Mouse (Mus musculus) frontal cortex, adult 2 months (tissue): ENCODE measurements around the gene Obp2a. TPM values are rescaled to one million over a fixed set of nuclear protein-coding genes. Genes with fewer than 3 reads are reported as not detected.
A peak's percentile ranks its signal among the peaks of the same experiment; 100 is the strongest.
"Not testable (repeated sequence)": the region's sequence is repeated elsewhere in the genome, so short reads cannot be mapped to it uniquely, and the experiment has no call there.

ENCODE experiments used
- DNase-seq, 2 experiments: peaks; one replicate each; pipeline ENCODE4 v3.0.0; 2022; ENCODE audit warnings: low spot score in 1 of 2; ENCODE audit errors: extremely low spot score in 1 of 2
- polyA plus RNA-seq: library from polyadenylated mRNA; depleted of rRNA; stranded (reverse); fragments of >200 nt; gene quantifications from 2 replicates; pipeline ENCODE4 v1.2.3, GENCODE M21; 2012; rRNA removed

Gene Obp2a
- polyA plus RNA-seq, 1 experiment, result not detected

- DNase-seq, result peak; percentile 28 to 64
Observed at GRCm38 (mm10) chr2:25708121-25708520, 8.3 kb downstream of the Obp2a start.

DNA sequence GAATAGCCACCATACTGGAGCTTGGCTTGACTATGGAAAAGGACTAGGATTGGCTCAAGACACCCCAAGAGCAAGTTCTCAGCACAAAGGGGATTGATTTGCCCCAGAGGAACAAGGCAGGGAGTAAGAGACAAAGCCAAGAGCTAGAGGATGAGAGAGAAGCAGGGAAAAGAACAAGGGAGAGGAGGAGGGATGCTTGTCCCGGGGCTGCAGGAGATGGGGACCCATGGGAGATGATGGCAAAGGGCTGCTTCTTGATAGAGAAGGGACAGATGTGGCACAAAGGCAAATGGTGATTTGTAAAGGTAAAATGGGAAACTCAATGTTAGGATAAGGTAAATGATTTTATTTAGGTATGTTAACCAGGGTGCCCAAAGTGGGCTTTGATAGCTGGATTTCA lies 9.2 kb downstream of the Obp2a start:
- not testable (repeated sequence) for DNase-seq

DNA sequence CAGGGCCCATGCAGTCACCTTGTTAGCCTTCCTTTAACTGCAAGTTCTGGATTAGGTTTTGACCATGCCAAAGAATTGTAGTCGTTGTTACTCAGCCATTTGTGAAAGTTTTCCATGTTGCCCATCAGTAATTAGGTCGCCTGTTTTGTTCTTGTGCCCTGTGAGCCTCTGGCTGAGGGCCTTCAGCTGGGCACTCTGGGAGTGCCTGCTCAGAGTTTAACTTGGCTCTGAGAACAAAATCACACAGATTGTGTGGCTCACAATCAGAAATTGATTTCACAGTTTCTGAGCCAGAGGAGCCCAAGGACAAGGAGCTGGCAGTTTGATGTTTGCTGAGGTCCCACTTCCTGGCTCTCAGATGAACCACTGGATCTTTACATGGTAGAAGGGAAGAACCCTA lies 9.9 kb downstream of the Obp2a start:
- not testable (repeated sequence) for DNase-seq

DNA sequence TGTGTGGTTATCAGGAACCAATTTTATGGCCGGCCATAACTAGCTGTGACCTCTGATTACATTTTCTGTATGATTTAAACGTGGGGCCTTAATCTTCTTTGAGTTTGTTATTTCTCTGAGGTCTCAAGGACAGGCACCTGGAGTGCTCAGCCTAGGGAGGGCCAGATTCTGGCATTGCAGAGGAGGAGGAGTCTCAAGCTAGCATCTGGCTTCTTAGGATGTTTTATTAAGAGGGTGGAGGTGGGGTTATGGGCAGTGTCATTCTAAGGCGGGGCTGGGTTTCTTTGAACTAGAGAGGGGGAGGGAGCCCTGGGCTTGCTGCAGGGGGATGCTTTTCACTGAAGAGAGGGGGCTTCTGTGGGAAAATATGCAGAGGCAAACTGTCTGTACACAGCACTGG lies 11.8 kb downstream of the Obp2a start:
- not testable (repeated sequence) for DNase-seq

DNA sequence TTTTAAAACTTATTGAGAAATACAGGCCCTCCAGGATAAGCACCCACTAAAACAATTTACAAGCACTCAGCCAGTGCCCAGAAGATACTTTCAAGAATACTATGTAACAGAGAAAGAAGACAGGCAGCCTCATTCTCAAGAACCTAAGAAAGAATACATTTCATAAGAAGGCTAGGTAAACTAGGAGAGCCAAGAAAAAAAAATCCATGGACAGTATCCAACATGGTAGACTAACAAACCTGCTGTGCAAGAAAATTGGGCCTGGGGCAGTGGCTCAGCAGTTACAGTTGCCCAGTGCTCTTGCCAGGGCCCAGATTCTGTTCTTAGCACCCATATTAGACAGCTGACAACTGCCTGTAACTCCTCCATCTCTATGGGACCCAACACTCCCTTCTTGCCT lies 17.4 kb downstream of the Obp2a start:
- DNase-seq, result no peak

DNA sequence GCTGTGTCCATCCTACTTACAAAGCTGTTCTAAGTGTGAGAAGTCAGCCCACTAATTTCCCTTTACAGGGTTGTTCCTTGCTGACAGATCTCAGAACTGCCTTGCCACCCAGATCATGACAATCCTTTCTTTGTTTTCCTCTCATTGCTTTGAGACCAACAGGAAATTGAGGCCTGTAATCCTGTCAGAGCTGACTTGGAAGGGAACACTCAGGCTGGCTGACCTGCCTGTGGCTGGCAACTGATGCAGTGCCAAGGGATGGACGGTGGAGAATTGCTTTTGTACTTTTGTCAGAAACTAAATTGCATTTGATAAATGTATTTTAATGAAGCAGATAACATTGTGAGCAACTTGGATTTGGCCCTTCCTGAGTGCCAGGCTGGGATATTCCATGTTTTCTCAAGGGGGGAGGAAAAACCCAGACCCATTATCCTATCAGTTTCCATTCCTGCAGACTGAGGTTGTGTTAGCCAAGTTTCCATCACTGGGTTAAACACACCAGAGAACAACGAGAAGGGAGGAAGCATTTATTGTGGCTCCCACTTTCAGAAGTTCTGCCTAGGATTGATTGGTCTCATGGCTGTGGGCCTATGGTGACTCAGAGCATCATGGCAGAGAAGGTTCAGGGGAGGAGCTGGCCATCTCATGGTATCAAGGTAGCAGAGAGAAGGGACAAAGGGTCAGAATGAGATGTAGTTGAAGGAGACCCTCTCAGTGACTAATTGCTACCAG lies 33.5 kb downstream of the Obp2a start:
- DNase-seq, result no peak

DNA sequence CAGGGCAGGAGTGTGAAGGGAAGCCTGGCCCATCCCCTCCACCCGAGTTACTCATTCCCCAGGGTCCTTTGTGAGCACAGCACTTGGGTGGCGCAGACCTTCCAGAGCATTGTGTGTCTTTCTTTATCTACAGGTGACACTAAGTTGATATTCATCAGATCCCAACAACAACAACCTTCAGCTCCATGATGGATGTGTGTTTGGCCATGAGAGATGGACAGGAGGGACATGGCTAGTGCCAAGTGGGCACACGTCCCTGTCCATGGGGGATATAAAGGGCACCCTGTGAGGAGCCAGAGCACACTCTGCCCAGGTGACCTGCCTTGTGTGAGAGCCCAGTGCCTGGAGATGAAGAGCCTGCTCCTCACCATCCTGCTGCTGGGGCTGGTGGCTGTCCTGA lies 36.9 kb downstream of the Obp2a start, which contains the start of gene Obp2b:
Gene Obp2b (plus strand): TSS at position 301 of the 400 bp plus-strand sequence.
- DNase-seq, result not testable (repeated sequence)

GRCm38 (mm10) chr2:25741671-25742070 lies 41.8 kb downstream of the Obp2a start:
- no peak for DNase-seq

Other genes starting within 250 kb of the Obp2a start
- gene Clic3, start 243.2 kb upstream of the Obp2a start, polyA plus RNA-seq, result 0.42 and 1.4 TPM in 2 replicates
- gene Paxx, start 238.9 kb upstream of the Obp2a start, polyA plus RNA-seq, result 110 and 114 TPM in 2 replicates
- 2,136 and 2,926 TPM in 2 replicates for gene Ptgds, start 230.0 kb upstream of the Obp2a start, polyA plus RNA-seq
- not detected in 2 replicates for gene Lcn12, start 206.1 kb upstream of the Obp2a start, polyA plus RNA-seq
- gene Fbxw5, start 199.3 kb upstream of the Obp2a start, polyA plus RNA-seq, result 64.7 and 72.3 TPM in 2 replicates
- 2.5 and 2.8 TPM in 2 replicates for gene C8g, start 198.3 kb upstream of the Obp2a start, polyA plus RNA-seq
- 8.1 and 9.1 TPM in 2 replicates for gene Traf2, start 153.1 kb upstream of the Obp2a start, polyA plus RNA-seq
- 287 and 289 TPM in 2 replicates for gene Edf1, start 142.2 kb upstream of the Obp2a start, polyA plus RNA-seq
- gene Mamdc4, start 125.2 kb upstream of the Obp2a start, polyA plus RNA-seq, result 2.1 and 2.5 TPM in 2 replicates
- 134 and 161 TPM in 2 replicates for gene Phpt1, start 124.8 kb upstream of the Obp2a start, polyA plus RNA-seq
- 114 and 122 TPM in 2 replicates for gene Ajm1, start 118.3 kb upstream of the Obp2a start, polyA plus RNA-seq
- gene Rabl6, start 91.5 kb upstream of the Obp2a start, polyA plus RNA-seq, result 130 and 148 TPM in 2 replicates
- 0.06 TPM in 1 of 2 replicates, not detected in the other for gene Ccdc183, start 82.4 kb upstream of the Obp2a start, polyA plus RNA-seq
- 66.7 and 72.2 TPM in 2 replicates for gene Tmem141, start 78.0 kb upstream of the Obp2a start, polyA plus RNA-seq
- gene Fcna, start 72.0 kb upstream of the Obp2a start, polyA plus RNA-seq, result 0.17 and 0.28 TPM in 2 replicates
- not detected in 2 replicates for gene Lcn8, start 46.9 kb upstream of the Obp2a start, polyA plus RNA-seq
- gene Lcn5, start 42.1 kb upstream of the Obp2a start, polyA plus RNA-seq, result not detected in 2 replicates
- not detected in 2 replicates for gene Lcn6, start 23.3 kb upstream of the Obp2a start, polyA plus RNA-seq
- gene Lcn10, start 17.3 kb upstream of the Obp2a start, polyA plus RNA-seq, result not detected in 2 replicates
- 107 and 127 TPM in 2 replicates for gene Bmyc, start 6.7 kb downstream of the Obp2a start, polyA plus RNA-seq
- not detected in 2 replicates for gene Obp2b, start 37.0 kb downstream of the Obp2a start, polyA plus RNA-seq
- gene Lcn3, start 65.5 kb downstream of the Obp2a start, polyA plus RNA-seq, result not detected in 2 replicates
- gene Lcn11, start 77.0 kb downstream of the Obp2a start, polyA plus RNA-seq, result not detected in 2 replicates
- not detected in 2 replicates for gene Gm13539, start 82.2 kb downstream of the Obp2a start, polyA plus RNA-seq
- gene Glt6d1, start 115.8 kb downstream of the Obp2a start, polyA plus RNA-seq, result not detected in 2 replicates
- not detected in 2 replicates for gene Lcn9, start 123.1 kb downstream of the Obp2a start, polyA plus RNA-seq
- gene Sohlh1, start 147.2 kb downstream of the Obp2a start, polyA plus RNA-seq, result not detected in 2 replicates
- 183 and 221 TPM in 2 replicates for gene Kcnt1, start 163.7 kb downstream of the Obp2a start, polyA plus RNA-seq